Mouse (Mus musculus): ENCODE measurements around the gene Pde2a. TPM values are rescaled to one million over a fixed set of nuclear protein-coding genes. Genes with fewer than 3 reads are reported as not detected.

The Pde2a gene
- total RNA-seq, 1 experiment from 2014 or later = 132 TPM

DNA sequence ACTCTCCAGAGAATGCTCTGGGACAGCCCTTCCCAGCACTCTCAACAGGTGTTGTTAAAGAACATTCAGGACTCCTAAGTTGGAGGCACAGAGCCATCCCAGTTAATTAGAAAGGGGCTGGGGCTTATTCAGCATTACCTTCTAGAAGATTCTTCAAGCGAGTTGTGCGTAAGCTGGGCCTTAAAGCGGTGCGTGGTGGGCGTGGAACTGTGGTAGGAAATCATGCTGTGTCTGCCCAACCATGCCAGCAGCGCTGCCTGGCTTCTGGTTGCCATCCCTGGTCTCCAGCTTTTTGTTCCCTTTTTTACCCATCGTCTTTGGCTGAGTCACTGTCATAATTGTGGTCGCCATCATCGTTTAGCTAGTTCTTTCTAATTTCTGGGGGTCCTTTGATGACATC lies 33.0 kb downstream of the Pde2a start:
- no peak for DNase-seq

DNA sequence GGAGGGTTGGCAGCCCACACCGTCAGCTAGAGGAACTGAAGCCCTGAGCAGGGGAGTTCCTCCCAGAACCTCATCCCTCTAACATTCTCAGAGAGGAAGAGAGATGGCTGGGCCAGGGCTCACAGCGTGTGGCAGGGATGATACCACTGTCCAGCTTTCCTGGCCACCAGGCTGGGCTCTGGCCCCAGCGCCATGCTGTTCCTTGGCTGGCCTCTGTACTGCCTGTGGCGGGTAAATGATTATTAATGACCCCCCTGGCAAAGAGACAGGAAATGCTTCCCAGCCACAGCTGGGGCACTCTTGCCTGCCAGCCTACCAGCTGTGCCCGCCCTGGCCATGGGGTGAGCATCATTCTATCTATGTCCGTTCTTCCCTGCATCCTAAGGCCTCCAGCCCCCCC lies 33.6 kb downstream of the Pde2a start:
- DNase-seq = peak; percentile 38

DNA sequence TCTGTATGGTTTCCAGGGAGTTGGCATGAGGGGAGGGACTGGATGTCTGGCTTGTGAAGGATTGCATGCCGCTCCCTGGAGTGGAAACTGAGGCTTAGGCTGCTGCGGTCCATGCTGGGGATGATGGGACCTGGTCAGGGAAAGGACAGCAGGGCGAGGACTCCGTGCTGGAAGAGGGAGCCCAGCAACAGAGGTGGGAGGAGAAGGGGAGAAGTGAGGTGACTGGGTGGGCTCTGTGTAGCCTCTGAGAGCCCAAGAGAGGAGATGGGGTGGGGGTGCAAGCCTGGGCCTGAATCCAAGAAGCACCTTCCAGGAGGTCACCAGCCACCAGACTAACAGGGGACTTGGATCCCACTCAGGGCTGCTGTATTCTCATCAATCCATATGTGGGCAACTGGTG lies 34.8 kb downstream of the Pde2a start:
- no peak for DNase-seq

DNA sequence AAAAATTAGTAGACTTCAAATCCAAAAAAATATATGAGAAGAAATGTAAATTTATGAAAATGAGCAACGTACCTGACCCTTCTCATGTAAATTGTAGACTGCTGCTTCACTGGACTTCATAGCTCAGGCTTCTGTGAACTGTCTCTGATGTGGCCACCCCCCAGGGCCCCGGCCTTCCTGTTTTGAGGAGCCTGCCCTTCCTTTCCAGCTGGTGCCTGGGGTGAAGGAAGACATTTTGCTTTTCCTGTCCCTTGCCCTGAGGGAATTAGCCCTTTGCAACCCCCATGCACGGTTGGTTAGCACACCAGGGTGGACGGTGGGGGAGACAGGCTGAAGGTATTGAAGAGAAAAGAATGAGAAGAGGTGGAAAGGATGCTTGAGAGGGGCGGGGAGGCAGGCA lies 35.3 kb downstream of the Pde2a start:
- peak; percentile 61 for DNase-seq

DNA sequence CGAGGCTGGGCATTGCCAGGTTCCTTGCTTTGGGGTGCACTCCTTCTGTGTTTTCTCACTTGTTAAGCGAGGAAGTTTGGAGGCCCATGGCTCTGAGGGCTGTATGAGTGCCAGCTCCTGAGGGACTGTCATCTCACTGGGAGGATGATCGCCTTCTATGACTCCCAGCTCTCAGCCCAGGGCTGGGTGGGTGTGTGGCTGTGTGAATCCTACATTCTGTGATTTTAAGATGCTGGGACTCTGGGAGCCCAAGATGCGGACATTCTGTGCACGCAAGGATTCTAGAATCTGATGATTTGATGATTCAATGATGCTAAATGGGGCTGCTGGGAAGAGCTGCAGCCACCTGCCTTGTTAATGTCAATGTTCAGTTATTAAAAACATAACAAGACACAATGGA lies 35.8 kb downstream of the Pde2a start:
- DNase-seq = no peak

DNA sequence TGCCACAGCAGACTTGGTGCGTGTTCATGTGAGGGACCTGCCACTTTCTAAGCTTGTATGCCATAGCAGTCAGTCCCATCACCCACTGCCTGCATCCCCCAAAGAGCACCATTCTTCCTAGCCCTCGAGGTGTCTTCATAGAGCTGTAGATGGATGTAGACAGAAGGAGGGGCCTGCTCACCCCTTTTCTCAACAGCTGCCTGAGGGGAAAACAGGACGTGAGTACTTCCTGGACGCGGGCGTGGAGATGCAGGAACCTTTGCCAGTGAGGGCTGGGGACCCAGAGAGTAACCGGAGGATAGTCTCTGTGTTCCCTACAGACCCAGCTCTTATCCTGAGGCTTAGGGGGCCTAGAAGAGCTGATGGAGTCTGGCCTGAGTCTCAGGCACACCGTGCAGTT lies 36.3 kb downstream of the Pde2a start:
- DNase-seq = peak; percentile 64

DNA sequence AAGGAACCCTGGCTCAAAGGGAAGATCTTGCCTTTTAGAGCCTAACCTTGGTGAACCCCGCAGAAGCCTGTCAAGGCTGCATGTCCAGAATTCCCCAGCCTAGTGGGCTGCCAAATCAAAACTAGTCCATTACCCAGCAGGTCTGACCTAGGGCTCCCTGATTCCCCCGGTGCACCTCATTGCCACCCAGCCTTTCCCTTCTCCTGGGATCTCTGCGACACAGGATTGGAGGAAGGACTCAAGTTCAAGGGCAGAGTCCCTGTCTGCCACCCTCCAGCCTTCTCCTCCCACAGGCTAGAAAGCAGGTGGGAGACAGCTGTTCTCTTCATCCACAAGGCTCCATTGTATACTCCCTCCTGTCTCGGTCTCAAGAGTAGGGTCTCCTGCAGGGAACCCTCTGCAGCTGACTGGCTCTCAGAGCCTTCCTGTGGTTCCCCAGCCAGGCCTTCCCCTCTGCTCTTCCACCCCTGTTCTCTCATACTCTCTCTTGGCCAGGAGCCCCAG lies 36.8 kb downstream of the Pde2a start:
- DNase-seq = no peak

DNA sequence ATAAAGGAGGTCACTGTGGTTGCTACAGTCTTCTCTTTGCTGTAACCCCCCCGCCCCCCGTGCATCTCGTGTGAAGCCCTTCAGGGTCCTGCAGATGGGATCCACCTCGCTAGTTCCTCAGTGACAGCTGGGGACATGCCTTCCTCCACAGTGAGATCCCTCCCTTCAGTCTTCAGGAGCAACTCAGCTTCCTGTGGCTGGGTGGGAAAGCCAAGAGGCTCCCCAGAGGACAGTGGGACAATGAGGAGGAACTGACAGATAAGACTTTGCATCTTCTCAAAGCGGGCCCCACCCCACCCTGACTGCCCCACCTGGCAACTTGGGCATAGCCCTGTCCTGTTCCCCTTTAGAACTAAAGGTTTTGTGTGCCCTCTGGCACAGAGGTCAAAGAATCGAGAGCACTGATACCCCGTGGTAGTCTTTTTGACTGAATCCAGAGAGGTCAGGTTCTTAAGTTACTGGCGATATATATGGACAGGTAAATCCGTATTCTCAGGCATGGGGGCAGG lies 37.9 kb downstream of the Pde2a start:
- DNase-seq = no peak

DNA sequence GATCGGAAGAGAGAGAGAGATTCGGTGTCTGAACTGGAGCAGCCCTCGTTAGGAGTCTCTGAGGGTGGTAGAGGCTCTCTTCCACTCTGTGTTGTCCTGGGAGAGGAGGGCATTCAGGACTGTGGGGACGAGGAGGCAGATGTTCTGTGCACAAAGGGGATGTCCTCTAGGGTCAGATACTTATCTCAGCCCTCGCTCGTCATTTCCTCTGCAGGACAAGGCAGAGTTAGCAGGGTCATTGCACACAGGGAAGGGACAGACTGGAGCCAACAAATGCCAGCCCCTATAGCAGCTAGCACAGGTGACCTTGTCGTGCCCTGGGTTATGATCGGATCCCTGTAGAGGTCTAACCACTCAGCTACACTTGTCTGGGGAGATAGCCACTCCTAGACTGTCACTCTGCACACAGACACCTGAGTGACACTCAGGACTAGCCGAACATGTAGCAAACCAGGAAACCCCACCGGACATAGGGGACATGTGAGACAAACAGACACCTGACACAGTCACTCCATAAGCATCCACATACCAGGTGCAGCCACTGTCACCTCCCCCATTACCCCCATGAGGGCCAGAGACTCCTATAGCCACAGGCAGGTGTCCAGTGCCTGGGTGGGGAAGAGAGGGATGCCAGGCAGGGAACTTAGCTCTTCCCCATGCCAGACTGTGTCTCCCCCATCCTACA lies 38.6 kb downstream of the Pde2a start:
- peak; percentile 42 for DNase-seq

DNA sequence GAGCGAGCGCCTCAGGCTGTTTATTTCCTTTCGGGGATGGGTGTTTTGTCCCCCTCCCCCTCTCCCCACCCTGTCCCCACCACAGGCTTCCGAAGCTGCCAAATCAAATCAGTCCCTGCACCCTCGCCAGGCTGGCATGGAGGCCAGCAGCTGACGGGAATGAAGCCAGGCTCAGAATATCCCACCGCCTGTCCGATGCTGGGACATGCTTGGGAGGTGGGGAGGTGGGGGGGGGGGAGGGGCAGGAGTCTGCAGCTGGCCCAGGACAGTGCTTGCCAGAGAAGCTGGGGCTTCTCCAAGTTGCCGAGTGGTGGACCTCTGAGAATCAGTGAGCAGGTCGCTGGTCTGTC lies 39.1 kb downstream of the Pde2a start:
- no peak for DNase-seq

DNA sequence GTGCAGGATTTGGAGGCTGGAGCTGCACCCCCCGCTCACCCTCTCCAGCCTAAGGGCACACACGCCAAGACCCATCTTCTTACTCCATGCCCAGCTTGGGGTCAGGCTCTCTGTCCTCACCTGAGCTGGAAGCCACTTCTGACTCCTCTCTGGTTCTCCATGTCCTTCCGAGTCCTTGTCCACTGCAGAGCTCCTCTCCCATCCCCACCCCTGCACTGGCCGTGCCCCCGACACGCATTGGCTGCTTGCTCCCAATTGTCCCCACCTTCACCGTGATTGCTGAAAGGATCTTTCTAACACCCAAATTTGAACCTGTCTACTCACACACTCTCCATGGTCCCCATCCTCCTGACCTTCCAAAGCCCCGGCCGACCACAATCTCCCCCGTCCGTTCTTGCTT lies 40.1 kb downstream of the Pde2a start:
- no peak for DNase-seq

DNA sequence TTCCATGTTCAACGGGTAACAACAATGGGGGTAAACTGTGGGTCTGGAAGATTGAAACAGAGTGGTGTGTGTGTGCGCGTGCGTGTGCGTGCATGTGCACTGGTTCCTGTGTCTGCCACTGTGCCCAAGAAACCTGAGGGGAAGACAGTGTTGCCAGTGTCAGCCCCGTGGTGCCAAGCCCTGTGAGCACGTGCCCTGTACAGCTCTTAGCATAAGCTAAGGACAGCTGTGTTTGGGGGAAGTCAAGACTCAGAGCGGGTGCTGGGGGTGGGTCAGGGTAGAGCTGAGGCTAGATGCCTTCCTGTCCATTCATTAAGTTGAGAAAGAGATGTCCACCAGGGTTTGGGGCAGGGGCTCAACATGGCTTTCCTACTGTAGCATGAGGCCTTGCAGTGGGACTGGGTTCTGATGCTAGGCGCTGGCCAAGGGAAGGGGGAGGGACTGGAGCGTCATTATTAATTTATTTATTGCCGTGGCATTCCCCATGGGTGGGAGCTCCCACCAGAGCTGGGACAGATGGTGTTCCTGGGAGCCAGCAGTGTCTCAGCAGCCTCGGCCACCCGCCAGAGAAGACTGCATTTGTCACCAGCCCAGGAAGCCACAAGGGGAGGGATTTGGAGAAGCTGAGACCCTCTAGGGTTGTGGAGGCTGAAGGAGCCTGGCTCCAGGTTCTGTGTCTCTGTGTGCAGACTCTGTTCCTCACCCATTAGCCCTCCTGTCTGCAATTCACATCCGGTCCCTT lies 41.0 kb downstream of the Pde2a start:
- peak; percentile 41 for DNase-seq

DNA sequence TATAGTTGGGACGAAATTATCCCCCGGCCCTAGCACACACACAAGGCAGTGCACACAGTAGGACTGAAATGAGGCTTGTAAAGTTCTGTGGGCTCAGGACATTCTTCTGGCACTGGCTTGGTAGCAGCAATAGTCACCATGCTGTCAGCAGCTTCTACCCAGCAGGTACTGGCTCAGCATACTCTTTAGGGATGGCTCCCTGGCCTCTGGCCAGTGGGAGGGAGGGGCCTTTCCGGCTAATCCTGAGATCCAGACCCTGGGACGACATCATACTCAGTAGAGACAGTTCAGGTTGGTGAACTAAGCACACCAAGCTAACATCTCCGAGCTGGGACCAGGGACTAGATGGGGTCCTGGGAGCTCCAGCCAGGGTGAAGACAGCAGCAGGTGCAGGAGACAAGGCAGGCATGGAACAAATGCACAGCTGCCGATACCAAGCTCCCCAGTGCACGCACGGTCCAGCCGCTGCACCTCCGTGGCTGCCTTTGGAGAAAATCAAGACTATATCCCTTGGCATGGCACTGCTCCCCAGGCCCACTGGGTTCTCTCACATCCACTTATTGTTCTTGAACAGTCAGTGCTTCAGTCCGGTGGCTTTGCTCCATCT lies 42.3 kb downstream of the Pde2a start:
- DNase-seq = no peak

DNA sequence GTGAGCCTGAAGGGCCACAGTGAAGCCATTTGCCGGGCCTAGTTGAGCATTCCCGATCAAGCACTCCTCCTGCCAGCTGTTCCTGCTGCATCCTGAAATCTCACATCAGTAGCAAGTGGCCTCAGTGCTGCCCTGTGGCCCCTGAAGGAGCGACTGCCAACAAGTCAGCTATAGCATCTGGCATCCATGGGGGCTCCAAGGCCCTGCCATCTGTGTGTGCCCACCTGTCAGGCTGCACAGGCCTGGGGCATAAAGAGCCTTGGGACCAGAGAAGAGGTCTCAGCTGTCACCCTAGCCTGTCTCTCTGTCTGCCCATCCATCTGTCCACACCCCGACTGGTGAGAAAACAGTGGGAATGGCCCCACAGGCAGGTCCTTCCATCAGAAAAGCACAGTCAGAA lies 43.4 kb downstream of the Pde2a start:
- no peak for DNase-seq

DNA sequence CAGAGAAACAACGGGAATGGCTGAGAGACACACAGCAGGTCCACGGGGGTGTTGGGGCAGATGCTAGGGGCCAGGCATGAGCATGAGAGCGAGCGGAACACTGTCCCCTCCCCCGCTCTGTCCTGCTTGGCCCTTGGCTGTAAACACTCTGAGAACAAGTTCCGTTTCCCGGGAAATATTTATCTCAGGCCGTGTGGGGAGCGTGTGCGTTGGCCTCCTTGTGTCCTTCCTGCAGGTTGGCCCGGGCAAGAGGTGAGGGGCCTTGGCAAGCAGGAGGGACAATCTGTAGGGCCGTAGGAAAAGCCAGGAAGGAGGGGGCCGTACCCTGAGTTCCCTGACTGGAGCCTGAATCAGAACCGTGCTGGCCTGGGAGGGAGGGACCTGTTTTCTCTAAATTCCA lies 43.9 kb downstream of the Pde2a start:
- DNase-seq = peak; percentile 79

DNA sequence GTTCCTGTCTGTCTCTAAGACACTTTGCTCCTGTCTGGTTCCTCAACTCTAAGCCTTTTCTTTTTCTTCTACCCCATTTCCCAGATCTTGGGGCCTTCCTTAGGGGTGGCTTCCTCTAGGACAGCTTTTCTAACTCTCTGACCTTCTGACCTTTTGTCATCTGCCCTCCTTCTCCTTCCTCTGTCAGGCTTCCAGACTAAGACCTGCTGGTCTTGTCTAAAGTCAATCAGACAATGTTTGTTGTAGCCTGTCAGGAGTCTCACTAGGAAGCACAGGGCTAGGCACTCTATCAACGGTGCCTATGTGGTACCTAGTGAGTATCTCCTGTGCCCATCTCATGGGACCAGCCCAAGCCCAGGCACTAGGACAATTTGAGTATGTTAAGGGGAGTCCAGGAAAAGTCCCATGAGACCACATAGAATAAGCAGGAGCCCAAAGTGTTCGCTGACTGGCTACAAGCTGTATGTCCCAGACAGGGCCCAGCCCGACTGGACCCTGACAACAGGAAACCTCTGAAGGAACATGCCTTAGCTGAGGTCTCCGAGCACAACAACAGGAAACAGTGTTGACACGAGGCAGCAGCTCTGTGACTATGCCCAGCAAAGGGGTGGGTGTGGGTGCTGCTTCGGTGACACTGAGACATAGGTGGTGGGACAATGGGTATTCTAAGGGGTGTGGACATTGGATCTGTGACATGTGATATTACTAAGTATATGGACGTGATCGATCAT lies 44.5 kb downstream of the Pde2a start:
- peak; percentile 52 for DNase-seq

DNA sequence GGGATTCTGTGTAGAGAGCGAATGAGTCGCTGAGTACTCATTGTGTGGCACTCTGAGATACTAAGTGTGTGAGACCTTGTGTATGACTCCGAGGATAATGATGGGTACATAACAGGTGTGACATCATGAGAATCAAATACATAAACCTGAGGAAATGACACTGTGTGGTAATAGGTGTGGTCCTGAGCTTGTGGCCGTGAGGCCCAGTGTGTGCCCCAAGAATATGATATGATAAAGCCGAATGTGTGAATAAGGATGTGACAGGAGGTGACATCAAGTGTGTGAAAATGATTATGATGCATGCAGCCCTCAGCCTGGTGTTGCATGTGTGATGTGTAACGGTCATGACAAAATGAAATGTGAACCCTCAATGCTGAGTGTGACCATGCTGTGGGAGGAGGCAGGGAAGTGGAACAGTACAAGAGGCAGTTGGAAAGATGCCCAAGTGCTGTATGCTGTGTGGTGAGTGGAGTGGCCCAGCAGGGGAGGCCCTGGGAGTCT lies 45.1 kb downstream of the Pde2a start:
- DNase-seq = peak; percentile 69

DNA sequence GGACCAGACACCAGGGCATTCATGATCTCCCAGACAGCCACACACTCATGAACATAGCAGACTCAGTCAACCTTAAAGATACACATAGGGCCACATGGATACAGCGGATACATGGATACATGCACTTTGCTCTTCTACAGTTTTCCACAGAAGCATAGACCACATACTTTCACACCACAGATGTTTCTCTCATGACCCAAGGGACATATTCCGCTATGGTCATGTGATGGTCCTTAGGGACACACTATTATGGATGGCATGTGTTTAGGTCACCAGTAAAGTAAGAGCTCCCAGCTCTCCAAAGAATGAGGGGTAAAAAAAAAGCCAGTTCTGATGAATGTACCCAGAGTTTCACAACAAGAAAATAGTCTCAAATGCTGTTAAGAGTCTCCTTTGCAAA lies 49.9 kb downstream of the Pde2a start:
- DNase-seq = peak; percentile 2

DNA sequence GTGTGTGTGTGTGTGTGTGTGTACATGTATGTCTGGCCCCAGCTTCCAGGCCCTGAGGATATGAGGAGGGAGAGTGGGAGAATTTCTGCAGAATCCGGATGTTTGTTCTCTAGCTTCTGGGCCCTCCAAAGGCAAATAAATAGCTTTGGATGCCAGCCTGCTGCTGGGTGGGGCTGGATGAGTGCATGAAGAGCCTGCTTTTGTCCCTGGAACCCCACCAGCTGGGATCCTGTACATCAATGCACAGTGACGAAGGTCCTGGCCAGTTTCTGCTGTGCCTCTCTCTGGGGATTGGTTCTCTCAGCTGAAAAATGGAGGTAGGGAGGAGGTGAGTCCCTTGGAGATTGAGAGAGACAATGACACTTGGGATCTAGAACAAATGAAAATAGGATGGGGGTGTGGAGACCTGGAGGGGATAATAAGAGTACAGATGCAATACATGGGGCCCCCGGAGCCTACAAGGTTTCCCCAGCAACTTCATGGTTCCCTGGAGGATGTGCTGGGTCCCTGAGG lies 50.5 kb downstream of the Pde2a start:
- DNase-seq = no peak

DNA sequence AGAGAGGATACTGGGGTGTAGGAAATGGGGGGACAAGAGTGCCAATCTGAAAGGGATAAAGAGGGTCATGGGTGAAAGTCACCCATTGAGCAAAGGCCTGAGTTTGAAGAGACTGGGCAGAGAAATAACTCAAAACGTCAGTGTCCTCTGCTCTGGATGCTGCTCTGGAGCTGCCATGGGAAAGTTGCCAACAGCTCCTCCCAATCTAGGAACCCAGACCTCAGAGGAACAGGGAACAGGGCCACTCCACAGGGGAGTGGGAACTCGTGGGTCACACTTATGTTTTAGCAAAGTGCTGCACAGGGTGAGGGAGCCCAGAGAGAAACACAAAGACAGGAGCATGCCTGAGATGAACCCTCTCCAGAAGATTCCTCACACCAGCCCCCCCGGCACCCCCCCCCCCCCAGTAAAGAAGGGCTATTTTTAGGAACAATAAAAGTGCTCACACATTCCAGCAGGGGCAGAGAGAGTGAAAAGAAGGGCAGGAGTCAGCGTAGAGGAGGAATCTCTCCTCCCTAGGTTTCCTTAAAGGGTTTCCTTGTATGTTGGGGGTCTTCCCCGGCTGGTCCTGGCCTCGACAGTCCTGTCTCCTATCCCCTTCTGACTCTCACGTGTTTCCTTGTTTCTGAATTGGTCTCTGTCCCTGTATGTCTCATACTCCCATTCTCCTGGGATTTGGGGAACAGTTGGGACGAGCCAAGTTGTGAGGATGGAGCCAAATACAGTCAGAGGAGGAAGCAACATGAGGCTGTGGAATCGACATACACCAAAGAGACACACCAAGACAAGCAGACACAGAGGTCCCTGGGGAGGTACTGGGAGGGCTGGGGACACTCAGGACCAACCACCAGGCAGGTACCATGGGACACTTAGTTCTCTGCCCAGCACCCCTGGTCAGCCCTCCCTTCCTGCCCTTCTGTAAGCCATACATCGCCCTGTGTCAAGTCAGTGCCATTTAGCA lies 51.4 kb downstream of the Pde2a start:
- peak; percentile 55 for DNase-seq

DNA sequence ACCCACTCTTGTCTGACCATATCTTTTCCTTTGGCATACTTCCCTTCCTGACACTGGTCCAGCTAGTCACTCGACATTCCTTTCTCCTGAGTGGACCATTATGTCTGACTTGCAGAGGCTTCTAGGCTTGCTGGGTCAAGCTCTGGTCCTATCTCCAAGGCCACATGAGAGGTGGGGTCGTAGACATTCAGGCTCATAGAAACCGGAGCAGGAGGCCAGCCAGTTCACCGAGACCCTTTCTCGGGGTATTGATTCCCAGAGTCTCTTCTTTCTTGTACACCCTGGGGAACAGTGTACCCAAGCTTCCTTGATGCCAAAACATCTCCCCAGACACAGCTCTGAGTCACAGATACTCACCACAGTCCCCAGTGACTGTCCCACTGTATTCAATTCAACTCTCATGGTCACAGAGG lies 52.9 kb downstream of the Pde2a start:
- DNase-seq = no peak
